Mouse (Mus musculus): ENCODE measurements around the gene Cul5. TPM values are rescaled to one million over a fixed set of nuclear protein-coding genes. Genes with fewer than 3 reads are reported as not detected.

Cul5 gene
- polyA plus RNA-seq, 1 experiment, result 6.1 TPM

- H3K36me3 ChIP-seq (ENCODE audit: control insufficient read depth, insufficient read depth, low read length), result peaks cover 52% of the 10 kb centered on the region
- no peak for DNase-seq
- no peak overlapping the region for H3K27ac ChIP-seq (ENCODE audit: control insufficient read depth, insufficient read depth, low read length)
- no peaks in the 10 kb centered on the region for H3K4me1 ChIP-seq (replicated peaks; ENCODE audit: control insufficient read depth, insufficient read depth, low read length)
- no peak overlapping the region for H3K4me3 ChIP-seq (ENCODE audit: control insufficient read depth, insufficient read depth, low read length)
- 97% methylated on average over 7 of the region's 7 CpGs for WGBS
- H3K27me3 ChIP-seq (ENCODE audit: control insufficient read depth, insufficient read depth, low read length), result no peaks in the 10 kb centered on the region
- TF ChIP-seq POLR2A (IDR thresholded peaks at IDR 0.05; ENCODE audit: control insufficient read depth, extremely low read depth, insufficient read depth, low read length, poor library complexity), result no peak
- TF ChIP-seq CTCF (IDR thresholded peaks at IDR 0.05; ENCODE audit: borderline replicate concordance, control insufficient read depth, extremely low read depth, insufficient read depth, low read length, poor library complexity), result no peak
Observed at GRCm38 (mm10) chr9:53572516-53573307, 97.1 kb downstream of the Cul5 start.

- no peaks in the 10 kb centered on the region for H3K4me1 ChIP-seq (replicated peaks; ENCODE audit: control insufficient read depth, insufficient read depth, low read length)
- peaks cover 59% of the 10 kb centered on the region for H3K36me3 ChIP-seq (ENCODE audit: control insufficient read depth, insufficient read depth, low read length)
- WGBS, result 98% methylated on average over 6 of the region's 6 CpGs
- H3K4me3 ChIP-seq (ENCODE audit: control insufficient read depth, insufficient read depth, low read length), result no peak overlapping the region
- TF ChIP-seq POLR2A (IDR thresholded peaks at IDR 0.05; ENCODE audit: control insufficient read depth, extremely low read depth, insufficient read depth, low read length, poor library complexity) (no peak), CTCF (IDR thresholded peaks at IDR 0.05; ENCODE audit: borderline replicate concordance, control insufficient read depth, extremely low read depth, insufficient read depth, low read length, poor library complexity) (no peak)
- no peaks in the 10 kb centered on the region for H3K27me3 ChIP-seq (ENCODE audit: control insufficient read depth, insufficient read depth, low read length)
- DNase-seq, result no peak
- H3K27ac ChIP-seq (ENCODE audit: control insufficient read depth, insufficient read depth, low read length), result no peak overlapping the region
Observed at GRCm38 (mm10) chr9:53570662-53571061, 99.2 kb downstream of the Cul5 start.

Other genes with a start within 250 kb of the Cul5 start
- 3.9 and 4.5 TPM in 2 replicates for gene Atm, start 133.3 kb downstream of the Cul5 start, polyA plus RNA-seq (2012; rRNA removed)
- gene Npat, start 133.0 kb downstream of the Cul5 start, polyA plus RNA-seq (2012; rRNA removed), result 6.2 and 6.8 TPM in 2 replicates
- gene Acat1, start 59.6 kb downstream of the Cul5 start, polyA plus RNA-seq (2012; rRNA removed), result 24.1 and 28.8 TPM in 2 replicates
- gene Rab39, start 36.2 kb upstream of the Cul5 start, polyA plus RNA-seq (2012; rRNA removed), result 0.43 and 0.46 TPM in 2 replicates
- 6.6 and 6.9 TPM in 2 replicates for gene Slc35f2, start 101.5 kb upstream of the Cul5 start, polyA plus RNA-seq (2012; rRNA removed)
- gene Sln, start 180.2 kb upstream of the Cul5 start, polyA plus RNA-seq (2012; rRNA removed), result 7.7 and 32.0 TPM in 2 replicates